Mouse (Mus musculus) stomach, postnatal 0 days (tissue): ENCODE data around the gene Tmem202.

Experiments
- CTCF ChIP-seq: IDR thresholded peaks from 2 replicates; pipeline ENCODE4 v1.5.1; 2016; ENCODE audit warnings: antibody characterized with exemption, low read depth, mild to moderate bottlenecking, moderate library complexity
- EP300 ChIP-seq: optimal IDR thresholded peaks from 2 replicates; pipeline ENCODE3; 2016; ENCODE audit warnings: antibody characterized with exemption

- TF ChIP-seq CTCF (no peak), EP300 (no peak)
Observed at GRCm38 (mm10) chr9:59552610-59553009, 13.0 kb upstream of the Tmem202 start.
